Mouse (Mus musculus) left cerebral cortex, postnatal 4 days (tissue): ENCODE measurements around the gene Rpl3. TPM values are rescaled to one million over a fixed set of nuclear protein-coding genes. Genes with fewer than 3 reads are reported as not detected.
"Not testable (repeated sequence)": the region's sequence is repeated elsewhere in the genome, so short reads cannot be mapped to it uniquely, and the experiment has no call there.

Source experiments
- DNase-seq: peaks from one replicate; pipeline ENCODE4 v3.0.0-alpha.2; 2022
- intact Hi-C: fragments of 180-260 bp; cut with DNase I; formaldehyde crosslinking; loops from one replicate; pipeline ENCODE4 v1.15.1; 2025
- total RNA-seq, 2 experiments: library from RNA; stranded (reverse); gene quantifications; 2 replicates each; pipeline ENCODE4 v1.2.3; 2021

The Rpl3 gene
- total RNA-seq, result 100 to 1,000 TPM; 535 to 552 TPM

DNA sequence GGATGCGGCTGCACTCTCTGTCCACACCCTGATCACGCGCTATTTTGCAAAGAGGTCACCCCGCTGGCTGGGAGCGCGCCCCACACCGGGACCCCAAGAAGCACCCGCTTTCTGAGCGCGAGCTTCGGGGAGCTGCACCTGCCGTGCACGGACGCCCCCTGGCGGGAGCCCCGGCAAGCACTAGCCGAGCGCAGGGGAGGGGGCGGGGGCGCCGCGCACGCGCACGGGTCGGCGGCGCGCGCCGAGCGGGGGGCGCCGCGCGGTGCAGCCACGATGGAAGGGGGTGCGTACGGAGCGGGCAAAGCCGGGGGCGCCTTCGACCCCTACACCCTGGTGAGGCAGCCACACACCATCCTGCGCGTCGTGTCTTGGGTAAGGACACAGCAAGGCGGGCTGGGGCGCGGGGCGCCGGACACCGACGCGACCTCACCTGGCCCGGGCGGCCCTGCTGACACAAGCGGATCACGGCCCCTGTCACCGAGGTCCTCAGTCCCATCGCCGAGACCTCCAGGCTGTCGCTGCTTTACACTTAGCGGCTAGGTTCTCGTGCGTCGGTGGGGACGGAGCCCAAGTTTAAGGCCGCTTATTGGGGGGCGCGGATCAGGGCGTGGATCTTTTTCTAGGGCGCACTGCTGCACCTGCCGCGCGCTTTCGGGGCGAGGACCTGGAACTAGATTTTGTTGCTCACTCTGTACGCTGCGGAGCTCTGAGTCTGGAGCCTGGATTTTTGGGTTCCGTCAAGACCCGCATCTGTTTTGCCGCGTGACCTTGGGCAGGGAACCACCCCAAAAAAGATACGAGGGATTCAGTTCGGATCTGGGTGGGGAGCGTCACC lies at the start of gene Rpl3, which contains the start of gene Syngr1:
Rpl3 (minus strand) TSS at position 748 of the 835 bp plus-strand sequence.
Syngr1 (plus strand) TSS at position 214 of the 835 bp plus-strand sequence.
- peak; percentile 85 for DNase-seq
- intact Hi-C loops, result no loop called here

DNA sequence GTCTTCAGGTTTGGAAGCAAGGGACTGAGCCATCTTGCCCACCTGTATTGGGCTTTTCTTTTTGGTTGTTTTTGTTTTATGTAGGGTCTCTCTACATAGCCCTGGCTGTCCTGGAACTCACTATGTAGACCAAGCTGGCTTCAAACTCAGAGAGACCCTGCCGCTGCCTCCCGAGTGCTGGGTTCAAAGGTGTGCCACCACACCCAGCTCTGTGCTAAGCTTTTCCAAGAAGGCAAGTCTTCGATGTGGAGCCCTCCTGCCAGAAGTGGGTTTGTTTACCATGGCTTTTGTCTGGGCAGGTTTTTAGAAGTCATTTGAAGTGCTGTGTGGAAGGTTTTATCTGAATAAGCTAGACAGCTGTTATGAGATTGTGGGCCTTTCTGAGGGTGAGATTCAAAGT lies 49.2 kb upstream of the Rpl3 start:
- DNase-seq, result no peak
- intact Hi-C loops, result no loop called here

DNA sequence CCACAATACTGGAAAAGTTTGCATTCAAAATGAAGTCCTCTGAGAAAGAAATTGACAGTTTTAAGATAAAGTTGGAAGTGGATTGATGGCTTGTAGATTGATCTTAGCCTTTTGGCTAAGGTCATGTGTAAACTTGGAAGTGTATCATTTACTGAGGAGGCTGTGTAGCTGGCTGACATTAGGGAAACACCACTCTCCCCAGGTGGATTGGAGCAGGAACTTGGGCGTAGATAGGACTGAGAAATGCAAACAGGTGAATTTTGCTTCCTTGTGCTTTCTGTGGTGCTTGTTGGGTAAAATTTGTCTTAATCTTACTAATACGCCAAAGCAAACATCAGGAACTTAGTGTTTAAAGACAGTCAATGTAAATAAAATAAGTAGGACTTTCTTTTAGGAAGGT lies 48.6 kb upstream of the Rpl3 start:
- intact Hi-C loops, result no loop called here
- no peak for DNase-seq

DNA sequence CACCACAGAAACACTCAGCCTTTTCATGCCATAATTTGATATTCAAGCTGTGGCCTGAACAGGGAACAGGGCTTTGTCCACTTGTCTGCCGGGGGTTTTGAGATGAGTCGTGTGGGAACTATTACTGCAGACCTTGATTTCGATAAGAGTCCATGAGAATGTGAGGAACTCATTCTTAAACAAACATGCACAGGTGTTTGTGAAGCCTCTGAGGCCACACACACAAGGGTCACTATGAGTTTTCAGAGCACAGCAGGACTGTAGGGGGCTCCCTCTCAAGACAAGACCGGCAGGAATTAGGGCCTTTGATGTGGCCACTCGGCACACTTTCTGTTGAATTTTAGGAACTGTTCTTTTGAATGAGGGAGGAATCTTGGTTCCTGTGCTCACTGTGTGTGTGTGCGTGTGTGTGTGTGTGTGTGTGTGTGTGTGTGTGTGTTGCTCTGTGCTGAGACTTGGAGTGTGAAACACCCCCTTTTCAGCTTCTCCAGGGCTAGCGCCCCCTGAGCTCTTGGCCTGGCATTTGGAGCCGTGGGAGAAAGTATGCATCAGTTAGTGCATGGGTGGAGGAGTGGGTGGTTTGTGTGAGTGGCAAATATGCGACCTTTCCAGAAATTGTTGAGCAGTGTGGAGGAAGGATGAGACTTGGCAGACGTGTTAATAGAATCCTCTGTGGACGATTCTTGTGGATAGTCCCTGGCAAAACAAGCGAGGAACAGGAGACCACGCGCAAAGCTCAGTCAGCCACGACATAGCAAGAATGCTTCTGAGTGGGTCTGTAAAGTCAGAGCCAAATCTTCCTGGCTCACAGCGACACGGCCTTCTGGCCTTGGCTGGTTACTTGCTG lies 46.5 kb upstream of the Rpl3 start:
- intact Hi-C loops, result no loop called here
- DNase-seq, result no peak

DNA sequence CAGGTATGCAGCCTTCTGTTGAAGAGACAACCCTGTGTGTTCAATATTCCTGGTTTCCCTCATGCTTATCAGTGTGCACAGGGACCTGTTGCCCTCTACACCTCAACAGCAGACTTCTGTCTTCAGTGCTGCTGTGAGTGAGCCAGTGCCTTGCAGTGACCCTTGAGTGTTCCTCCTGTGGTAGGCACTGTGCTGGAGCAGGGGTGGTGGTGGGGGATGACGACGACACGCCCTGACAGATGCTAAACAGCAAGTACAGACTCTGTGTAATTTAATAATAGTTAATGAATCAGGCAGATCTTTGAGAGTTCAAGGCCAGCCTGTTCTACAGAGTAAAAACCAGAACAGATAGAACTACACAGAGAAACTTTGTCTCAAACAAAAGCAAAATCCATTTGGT lies 45.0 kb upstream of the Rpl3 start:
- intact Hi-C loops, result no loop called here
- no peak for DNase-seq

DNA sequence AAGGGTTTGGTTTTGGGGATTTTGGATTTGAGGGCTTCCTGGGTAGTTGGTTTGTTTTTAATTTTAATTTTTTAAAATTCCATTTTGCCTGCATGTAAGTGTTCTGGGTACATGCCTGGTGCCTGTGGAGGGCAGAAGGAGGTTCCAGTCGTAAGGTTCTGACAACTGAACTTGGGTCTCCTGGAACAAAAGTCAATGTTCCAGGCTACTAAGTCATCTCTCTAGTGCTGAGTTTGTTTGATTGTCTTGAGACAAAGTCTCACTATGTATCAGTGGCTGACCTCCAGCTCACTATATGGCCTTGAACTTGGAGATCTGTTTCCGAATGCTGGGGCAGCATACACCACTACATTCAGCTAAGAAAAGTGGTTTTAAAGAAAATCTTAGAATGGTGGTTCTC lies 43.8 kb upstream of the Rpl3 start:
- intact Hi-C loops, result no loop called here
- no peak for DNase-seq

DNA sequence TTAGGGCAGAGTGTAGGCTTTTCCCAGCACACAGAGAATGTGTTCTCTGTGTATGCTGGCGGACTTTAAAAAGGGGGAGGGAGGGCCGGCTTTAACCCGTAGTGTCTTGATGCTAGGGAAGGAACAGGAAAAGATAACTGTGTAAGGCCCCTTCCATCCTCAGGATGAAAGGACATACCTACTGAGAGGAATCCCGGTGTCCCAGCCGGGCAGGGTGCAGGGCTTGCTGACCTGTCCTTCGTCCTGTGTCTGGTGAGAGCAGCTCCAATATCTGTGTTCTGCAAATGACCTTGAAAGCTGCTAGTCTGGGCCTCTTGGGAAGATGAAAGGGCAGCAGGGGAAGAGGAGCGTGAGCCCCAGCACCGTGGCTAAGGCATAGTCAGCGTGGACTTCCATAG lies 42.8 kb upstream of the Rpl3 start:
- intact Hi-C loops, result no loop called here
- no peak for DNase-seq

DNA sequence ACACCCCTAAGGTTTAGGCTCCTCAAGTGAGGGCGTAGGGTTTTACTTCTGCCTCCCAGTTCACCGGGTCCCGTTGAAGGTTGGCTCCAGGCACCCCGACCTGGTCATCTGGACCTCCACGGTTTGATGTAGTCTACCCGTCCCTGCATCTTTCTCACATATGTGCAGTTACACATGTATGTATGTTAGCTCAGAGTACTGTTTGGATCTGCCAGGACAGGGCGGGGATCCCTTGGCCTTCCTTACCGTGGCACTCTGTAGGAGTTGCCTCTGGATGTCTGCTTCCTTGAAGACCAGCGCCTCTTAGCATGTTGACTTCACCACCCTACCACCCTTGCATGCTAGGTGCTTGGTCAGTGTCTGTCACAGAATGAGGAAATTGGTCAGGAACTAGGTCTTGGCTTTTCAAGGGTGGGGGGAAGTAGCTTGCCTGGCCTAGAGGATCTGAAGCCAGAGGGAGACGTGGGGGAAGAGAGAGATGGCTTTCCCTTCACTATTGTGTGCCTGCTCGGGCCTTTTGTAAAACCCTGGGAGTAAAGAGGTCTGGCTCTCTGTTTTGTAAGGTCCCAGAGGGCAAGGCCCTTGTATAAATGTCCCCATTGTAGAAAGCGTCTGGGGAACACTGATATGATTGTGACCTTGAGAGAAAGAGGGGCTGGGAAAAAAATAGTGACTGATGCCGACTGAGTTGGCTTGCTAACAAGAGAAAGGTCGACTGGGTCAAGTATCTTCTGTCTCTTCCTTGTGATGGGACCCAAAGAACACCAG lies 42.2 kb upstream of the Rpl3 start:
- intact Hi-C loops, result no loop called here
- no peak for DNase-seq

DNA sequence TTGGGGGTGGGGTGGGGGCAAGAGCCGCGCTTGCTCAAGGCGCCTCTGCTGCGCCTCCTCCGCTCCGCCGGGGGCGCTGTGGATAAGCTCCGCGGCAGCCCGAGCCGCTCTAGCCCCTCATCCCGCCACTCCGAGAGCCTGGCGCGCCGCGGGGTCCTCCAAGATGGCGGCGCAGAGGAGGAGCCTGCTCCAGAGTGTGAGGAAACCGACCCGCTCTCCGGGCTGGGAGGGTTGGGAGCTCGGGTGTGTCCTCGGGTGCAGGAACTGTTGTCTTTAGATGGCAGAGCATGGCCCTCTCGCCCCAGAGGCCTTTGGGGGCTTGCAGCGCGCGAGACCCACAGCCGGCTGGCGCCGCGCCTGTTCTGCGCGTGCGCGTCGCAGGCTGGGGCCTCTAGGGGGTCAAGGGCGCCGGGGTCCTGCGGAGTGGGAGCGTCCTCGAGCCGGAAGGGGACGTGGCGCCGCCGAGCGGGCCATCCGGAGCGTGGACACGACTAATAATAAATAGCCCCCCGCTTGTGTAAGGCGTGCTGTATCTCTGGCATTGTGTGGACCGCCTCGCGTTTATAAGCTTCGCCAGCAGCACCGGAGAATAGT lies 41.4 kb upstream of the Rpl3 start, which contains the start of gene Tab1:
Tab1 (plus strand) TSS at position 135 of the 594 bp plus-strand sequence.
- DNase-seq, result peak; percentile 95
- intact Hi-C loops, result no loop called here

DNA sequence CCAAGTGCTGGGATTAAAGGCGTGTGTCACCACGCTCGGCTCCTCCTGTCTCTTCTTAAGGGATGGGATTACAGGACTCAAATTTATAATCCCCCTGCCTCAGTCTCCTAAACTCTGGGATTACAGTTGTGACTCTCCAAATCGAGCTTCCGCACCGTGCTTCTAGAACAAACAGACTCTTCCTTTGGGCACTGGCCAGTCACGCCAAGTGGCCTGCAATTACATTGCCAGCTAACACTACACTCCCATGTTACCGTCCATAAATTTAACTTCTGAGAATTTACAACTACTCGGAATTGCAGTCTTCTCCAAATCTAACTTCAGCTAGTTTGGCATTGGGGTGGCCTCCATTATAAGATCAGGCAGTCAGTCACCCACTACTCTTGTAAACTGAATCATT lies 40.8 kb upstream of the Rpl3 start:
- DNase-seq, result no peak
- intact Hi-C loops, result no loop called here

DNA sequence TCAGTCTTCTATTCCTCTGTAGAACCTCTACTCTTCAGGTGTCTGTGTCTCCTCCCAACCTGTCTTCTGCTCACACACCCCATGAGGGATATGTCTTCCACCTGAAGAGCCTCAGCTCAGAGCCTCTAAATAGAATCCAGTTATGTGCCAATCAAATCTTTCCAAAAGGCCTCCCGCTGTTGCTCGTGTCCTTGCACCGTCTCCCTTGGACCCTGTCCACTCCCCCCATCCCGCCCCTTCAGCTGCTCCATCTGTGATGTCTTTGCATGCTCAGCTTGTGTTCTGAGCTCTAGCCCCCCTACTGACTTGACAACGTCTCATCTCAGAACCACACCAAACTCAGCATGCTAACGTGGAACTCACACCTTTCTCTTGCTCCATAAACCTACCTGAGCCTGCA lies 39.8 kb upstream of the Rpl3 start:
- intact Hi-C loops, result no loop called here
- DNase-seq, result peak; percentile 48

DNA sequence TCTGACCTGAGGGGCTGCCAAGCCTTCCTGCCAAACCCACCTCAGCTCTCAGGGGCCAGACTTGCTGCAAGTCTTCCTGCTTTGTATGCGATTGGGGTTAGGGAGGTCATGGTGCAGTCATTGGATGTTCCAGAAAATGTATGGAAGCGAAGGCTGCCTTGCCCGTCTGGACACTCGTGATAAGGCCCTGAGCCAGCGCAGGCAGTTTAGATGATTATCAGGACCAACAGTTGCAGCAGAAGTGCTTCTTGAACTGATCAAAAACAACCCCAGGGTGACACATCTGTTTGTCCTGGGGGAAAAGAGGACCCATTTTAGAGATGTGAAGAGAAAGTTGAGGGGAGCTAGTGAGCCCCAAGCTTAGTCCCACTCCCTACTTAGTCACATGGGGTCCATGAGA lies 39.0 kb upstream of the Rpl3 start:
- intact Hi-C loops, result no loop called here
- no peak for DNase-seq

DNA sequence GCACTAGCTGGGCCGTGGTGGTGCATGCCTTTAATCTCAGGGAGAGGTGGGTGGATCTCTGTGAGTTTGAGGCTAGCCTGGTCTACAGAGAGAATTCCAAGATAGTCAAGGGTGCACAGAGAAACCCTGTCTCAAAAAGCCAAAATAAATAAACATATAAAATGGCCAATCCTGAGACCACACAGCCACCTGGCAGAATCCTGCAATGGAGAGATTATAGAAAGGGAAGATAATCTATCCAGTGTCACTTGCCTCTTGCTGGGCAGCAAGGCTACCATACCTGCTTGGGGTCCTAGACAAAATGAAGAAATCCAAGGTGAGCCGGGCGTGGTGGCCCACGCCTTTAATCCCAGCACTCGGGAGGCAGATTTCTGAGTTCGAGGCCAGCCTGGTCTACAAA lies 38.3 kb upstream of the Rpl3 start:
- no peak for DNase-seq
- intact Hi-C loops, result no loop called here

DNA sequence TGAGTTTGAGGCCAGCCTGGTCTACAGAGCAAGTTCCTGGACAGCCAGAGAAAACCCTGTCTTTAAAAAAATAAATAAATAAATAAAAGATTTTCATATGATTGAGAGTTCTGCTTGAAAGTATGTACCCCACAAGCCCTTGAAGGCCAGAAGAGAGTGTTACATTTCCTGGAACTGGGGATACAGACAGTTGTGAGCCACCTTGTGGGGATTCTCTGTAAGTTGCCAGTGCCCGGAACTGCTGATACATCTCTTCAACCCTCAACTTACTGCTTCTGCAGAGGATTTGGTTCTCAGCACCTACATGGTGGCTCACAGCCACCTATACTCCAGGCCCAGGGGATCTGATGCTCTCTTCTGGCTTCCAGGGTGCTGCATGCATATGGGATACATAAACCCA lies 35.5 kb upstream of the Rpl3 start:
- DNase-seq, result no peak
- intact Hi-C loops, result no loop called here

DNA sequence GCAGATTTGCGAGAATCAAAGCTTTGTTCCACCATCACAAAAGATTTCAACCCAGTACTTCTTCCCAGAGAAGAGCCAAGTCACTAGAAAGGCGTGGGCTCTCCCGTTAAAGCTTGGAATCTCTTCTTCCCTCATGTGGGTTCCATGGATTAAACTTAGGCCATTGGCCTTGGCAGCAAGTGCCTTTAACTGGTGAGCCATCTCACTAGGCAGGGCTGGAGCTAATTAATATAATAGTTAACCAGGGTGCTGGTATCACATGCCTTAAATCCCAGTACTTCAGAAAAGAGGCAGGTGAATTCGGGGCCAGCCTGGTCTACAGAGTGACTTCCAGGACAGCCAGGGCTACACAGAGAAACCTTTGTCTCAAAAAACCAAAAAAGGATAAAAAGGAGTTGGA lies 33.0 kb upstream of the Rpl3 start:
- intact Hi-C loops, result no loop called here
- no peak for DNase-seq

DNA sequence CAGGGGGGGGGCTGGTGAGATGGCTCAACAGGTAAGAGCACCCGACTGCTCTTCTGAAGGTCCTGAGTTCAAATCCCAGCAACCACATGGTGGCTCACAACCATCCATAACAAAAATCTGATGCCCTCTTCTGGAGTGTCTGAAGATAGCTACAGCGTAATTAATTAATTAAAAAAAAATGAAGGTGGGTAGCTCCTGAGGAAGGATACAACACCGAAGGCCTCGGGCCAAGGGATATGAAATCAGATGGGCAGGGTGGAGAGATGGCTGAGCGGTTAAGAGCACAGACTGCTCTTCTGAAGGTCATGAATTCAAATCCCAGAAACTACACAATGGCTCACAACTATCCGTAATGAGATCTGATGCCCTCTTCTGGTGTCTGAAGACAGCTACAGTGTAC lies 30.8 kb upstream of the Rpl3 start:
- intact Hi-C loops, DNase-seq: not testable (repeated sequence)

DNA sequence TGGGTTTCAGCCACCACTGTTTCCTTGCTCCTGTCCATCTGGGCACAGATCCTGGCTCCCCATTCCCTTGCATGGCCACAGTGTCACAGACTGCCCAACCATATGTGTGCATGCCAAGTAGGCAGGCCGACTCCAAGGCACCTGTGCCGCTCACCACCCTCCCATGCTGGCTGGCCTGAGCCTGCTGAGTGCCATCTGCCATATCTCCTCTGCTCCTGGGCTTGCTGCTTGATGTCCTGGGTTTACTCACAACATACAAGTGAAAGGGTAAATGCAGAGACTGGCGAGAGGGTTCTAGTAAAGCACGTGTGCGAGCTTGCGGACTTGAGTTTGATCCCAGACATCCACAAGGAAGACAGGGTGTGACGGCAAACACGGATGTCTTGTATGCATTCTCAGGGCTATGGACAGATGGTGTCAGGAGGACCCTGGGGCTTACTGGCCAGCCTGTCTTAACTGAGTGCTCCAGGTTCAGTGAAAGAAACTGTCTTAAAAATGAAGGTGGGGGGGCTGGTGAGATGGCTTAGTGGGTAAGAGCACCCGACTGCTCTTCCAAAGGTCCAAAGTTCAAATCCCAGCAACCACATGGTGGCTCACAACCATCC lies 30.2 kb upstream of the Rpl3 start:
- intact Hi-C loops, result no loop called here
- DNase-seq, result peak; percentile 92

DNA sequence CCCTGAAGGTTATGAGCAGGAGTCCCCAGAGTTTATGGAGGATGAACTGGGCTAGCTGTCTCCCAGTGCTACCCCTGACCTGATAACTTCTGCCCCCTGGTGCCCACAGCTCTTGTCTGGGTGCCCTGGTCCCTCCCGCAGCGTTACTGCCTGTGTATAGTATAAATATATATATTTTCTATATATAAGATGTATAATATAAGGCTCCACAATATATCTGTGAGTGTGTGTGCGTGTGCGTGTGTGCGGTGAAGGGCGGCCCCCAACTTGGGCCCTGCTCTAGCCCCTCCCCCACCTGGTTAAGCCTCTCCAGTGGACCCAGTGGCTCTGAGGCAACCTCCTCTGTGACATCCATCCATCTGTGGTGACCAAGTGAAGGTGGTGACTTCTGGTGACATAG lies 27.4 kb upstream of the Rpl3 start:
- DNase-seq, result no peak
- intact Hi-C loops, result no loop called here

DNA sequence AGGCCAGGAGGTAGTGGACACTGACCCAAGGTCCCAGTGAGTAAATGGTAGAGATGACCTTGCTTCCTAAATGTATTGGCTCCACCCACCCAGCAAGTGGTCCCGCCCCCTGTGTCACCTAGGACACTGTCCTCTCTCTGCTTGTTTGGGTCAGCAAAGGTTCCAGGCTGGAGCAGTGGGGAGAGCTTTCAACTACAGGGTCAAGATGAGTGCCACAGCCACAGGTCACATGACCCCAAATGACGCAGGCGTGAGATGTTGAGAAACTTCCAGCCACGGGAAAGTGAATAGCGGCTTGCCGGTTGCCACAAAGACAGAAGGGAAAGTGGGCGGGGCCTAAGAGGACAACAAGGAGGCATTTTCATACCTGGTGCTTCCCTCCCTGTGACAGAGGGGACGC lies 25.5 kb upstream of the Rpl3 start:
- intact Hi-C loops, result no loop called here
- DNase-seq, result no peak
